Mouse (Mus musculus) midbrain, postnatal 0 days (tissue): Measurements from ENCODE around the gene Rora. TPM values are rescaled to one million over a fixed set of nuclear protein-coding genes. Genes with fewer than 3 reads are reported as not detected.

Source experiments
- ATAC-seq: fragments of 200-750 bp; cut with Nextera tagmentation; 2 replicates; pipeline ENCODE4 v1.8.0; 2017; ENCODE audit warnings: moderate number of reproducible peaks, mild to moderate bottlenecking, moderate TSS enrichment, moderate library complexity; ENCODE audit not compliant: low FRiP score
- DNase-seq: peaks from one replicate; pipeline ENCODE4 v3.0.0-alpha.2; 2015; ENCODE audit warnings: low spot score
- H3K27ac ChIP-seq: fragments of 300-500 bp; sonication (generic); 2 replicates; pipeline ENCODE4 v1.5.1; 2014; ENCODE audit warnings: low read depth, mild to moderate bottlenecking, low read length, mixed read lengths
- H3K27me3 ChIP-seq: fragments of 300-500 bp; sonication (generic); 2 replicates; pipeline ENCODE4 v1.6.1; 2014; ENCODE audit warnings: low read length, control low read depth, mixed read lengths; ENCODE audit not compliant: insufficient read depth
- H3K36me3 ChIP-seq: fragments of 300-500 bp; sonication (generic); 2 replicates; pipeline ENCODE4 v1.6.1; 2014; ENCODE audit warnings: low read length, control low read depth, mixed read lengths; ENCODE audit not compliant: insufficient read depth
- H3K4me1 ChIP-seq: fragments of 300-500 bp; sonication (generic); 2 replicates; pipeline ENCODE4 v1.6.1; 2014; ENCODE audit warnings: mild to moderate bottlenecking, control low read depth, antibody characterized with exemption, low read length, mixed read lengths; ENCODE audit not compliant: insufficient read depth
- H3K4me2 ChIP-seq: fragments of 300-500 bp; sonication (generic); 2 replicates; pipeline ENCODE4 v1.6.1; 2014; ENCODE audit warnings: low read depth, mild to moderate bottlenecking, low read length, mixed read lengths; ENCODE audit not compliant: poor library complexity, severe bottlenecking
- H3K4me3 ChIP-seq: fragments of 300-500 bp; sonication (generic); 2 replicates; pipeline ENCODE4 v1.5.1; 2014; ENCODE audit warnings: low read depth, mild to moderate bottlenecking, low read length, moderate library complexity
- H3K9ac ChIP-seq: fragments of 300-500 bp; sonication (generic); replicated peaks from 2 replicates; pipeline ENCODE4 v1.6.1; 2014; ENCODE audit warnings: mild to moderate bottlenecking, low read length, moderate library complexity, mixed read lengths; ENCODE audit not compliant: poor library complexity, severe bottlenecking
- H3K9me3 ChIP-seq: fragments of 300-500 bp; sonication (generic); 2 replicates; pipeline ENCODE4 v1.6.1; 2016; ENCODE audit warnings: low read length, control low read depth
- CTCF ChIP-seq: IDR thresholded peaks from 2 replicates; pipeline ENCODE4 v1.5.1; 2016; ENCODE audit warnings: antibody characterized with exemption, mild to moderate bottlenecking
- WGBS: fragments of 180-500 bp; shearing (Covaris S2); extraction: QIAGEN DNeasy Blood & Tissue Kit; methylation state at CpG from one replicate; pipeline ENCODE4 v1.1.7; 2014; 5-methylcytosine and 5-hydroxymethylcytosine counted together
- polyA plus RNA-seq: library from polyadenylated mRNA; unstranded; fragments of >200 nt; fragmentation: Nextera tagmentation; extraction: Ambion mirVana; gene quantifications from 2 replicates; pipeline ENCODE4 v1.2.1, GENCODE M21; 2015
- total RNA-seq: library from RNA; depleted of rRNA; stranded (reverse); fragments of >200 nt; gene quantifications from 2 replicates; pipeline ENCODE4 v1.2.3, GENCODE M21; 2014

The Rora gene
- total and polyA plus RNA-seq, 2 experiments from 2014 or later: 28.2 to 49.6 TPM

DNA sequence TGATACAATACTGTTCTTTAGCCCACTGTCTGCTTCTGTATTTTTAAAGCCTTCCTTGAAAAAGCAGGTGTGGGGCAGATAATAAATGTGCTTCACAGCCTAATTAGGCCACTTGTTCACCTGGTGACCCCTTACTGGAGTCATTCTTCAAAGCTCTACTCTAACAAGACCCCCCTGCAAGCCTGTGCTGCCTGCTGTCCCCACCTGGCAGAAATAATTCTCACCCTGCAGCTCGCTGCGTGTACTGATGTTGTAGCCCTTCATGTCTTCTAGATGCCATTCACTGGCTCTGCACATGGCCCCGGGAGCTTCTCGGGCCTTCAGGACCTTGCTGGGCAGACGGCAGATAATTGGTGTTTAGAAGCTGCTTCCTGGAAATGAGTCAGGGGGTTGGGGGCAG, 604.9 kb downstream of the Rora start:
- no peak overlapping the region for H3K4me2 ChIP-seq
- 0 out of 2 replicates have a peak, but pooled peaks cover 4% of the 10 kb centered on the region for H3K4me1 ChIP-seq
- H3K9ac ChIP-seq: no peak overlapping the region
- H3K36me3 ChIP-seq: no peaks in the 10 kb centered on the region
- ATAC-seq (no peak), DNase-seq (no peak)
- no peaks in the 10 kb centered on the region for H3K9me3 ChIP-seq
- no peak overlapping the region for H3K4me3 ChIP-seq
- no peaks in the 10 kb centered on the region for H3K27me3 ChIP-seq
- TF ChIP-seq CTCF: no peak
- no peak overlapping the region for H3K27ac ChIP-seq
- WGBS: 58% methylated on average over 5 of the region's 5 CpGs

DNA sequence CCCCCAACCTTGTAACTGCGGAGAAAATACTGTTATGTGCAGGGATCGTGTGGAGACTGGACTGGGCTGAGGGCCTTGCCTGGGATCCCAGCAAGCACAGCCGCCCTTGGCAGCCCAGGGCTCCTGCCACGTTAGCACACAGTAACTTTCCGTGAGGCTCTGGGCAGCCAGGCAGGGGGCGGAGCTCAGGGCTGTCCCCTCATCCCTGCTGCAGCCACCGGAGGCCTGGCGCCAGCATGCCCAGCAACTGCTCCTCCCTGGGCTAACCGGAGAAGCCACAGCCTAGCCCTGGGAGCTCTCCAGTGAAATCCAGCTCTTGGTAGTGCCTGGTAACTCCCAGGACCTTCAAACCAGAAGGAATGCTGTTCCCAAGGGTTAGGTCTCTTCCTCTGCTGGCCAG, 605.8 kb downstream of the Rora start:
- ATAC-seq: peak; percentile 66; the same call in 1 of the 2 replicates
- TF ChIP-seq CTCF: no peak
- WGBS: 25% methylated on average over 9 of the region's 9 CpGs
- Histone ChIP-seq H3K27ac (no peak overlapping the region), H3K27me3 (no peaks in the 10 kb centered on the region), H3K9ac (no peak overlapping the region), H3K4me2 (no peak overlapping the region), H3K36me3 (no peaks in the 10 kb centered on the region), H3K9me3 (no peaks in the 10 kb centered on the region), H3K4me1 (0 out of 2 replicates have a peak, but pooled peaks cover 4% of the 10 kb centered on the region), H3K4me3 (no peak overlapping the region)
- DNase-seq: peak; percentile 63

DNA sequence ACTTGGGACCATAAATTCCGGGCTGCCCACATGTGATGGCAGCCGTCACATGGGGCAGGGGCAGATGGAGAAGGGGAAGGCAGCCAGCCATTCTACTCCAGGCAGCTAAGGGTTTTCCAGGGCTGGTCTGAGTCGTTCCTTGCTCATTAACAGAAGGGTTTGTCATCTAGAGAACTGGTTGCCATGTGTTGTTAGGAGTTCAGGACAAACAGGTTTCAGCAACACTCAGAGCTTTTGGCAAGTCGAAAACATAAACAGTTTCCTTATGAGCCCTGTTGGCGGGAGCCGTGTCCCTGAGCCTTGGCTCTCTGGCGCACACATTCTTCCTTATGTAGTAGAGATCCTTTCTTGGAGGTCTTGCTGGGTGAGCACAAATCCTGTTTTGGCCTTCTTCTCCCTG, 611.6 kb downstream of the Rora start:
- TF ChIP-seq CTCF: no peak
- no peaks in the 10 kb centered on the region for H3K27me3 ChIP-seq
- DNase-seq (no peak), ATAC-seq (no peak)
- H3K9me3 ChIP-seq: no peaks in the 10 kb centered on the region
- no peak overlapping the region for H3K27ac ChIP-seq
- no peaks in the 10 kb centered on the region for H3K4me1 ChIP-seq
- H3K4me3 ChIP-seq: no peak overlapping the region
- no peak overlapping the region for H3K4me2 ChIP-seq
- H3K36me3 ChIP-seq: no peaks in the 10 kb centered on the region
- 78% methylated on average over 7 of the region's 7 CpGs for WGBS
- no peak overlapping the region for H3K9ac ChIP-seq

DNA sequence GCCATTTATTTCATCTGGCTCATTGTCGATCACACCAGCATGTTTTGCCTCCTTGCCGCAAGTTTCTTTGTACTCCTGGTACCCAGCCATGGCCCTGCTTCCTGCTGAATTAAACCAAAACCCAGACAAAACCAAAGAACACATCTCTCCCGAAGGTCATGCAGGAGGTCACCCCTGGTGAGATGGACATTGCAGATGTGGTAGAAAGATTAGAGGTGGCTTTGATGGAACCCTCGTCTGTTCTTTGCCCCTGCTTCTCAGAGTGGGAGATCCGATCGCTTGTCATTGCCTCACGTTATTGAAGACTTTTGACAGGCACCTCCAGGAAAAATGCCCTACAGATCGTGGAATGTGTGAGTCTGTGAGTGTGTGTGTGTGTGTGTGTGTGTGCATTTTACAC, 616.8 kb downstream of the Rora start:
- TF ChIP-seq CTCF: no peak
- DNase-seq (no peak), ATAC-seq (no peak)
- H3K36me3 ChIP-seq: no peaks in the 10 kb centered on the region
- no peak overlapping the region for H3K27ac ChIP-seq
- no peak overlapping the region for H3K9ac ChIP-seq
- no peaks in the 10 kb centered on the region for H3K4me1 ChIP-seq
- no peak overlapping the region for H3K4me2 ChIP-seq
- H3K9me3 ChIP-seq: no peaks in the 10 kb centered on the region
- no peaks in the 10 kb centered on the region for H3K27me3 ChIP-seq
- H3K4me3 ChIP-seq: no peak overlapping the region
- WGBS: 42% methylated on average over 8 of the region's 8 CpGs

DNA sequence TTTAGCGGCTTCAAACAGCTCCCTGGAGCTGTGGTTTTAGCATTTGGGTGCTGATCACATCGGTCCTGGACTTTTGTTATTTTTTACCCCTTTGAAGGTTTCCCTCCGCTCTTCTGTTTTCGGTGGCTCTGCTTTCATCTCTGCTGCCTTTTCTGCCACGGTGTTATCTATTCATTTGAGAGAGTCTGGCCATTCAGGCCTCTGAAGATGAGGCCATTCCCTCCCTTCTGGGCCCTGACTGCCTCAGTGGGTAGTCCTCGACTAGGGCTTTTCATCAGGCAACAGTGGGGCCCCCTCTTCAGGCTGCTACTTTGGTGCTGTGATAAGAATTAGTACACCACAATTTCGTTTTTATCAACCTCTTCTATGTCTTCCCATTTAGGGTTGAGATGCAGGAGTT, 617.3 kb downstream of the Rora start:
- no peak for TF ChIP-seq CTCF
- H3K9me3 ChIP-seq: no peaks in the 10 kb centered on the region

DNA sequence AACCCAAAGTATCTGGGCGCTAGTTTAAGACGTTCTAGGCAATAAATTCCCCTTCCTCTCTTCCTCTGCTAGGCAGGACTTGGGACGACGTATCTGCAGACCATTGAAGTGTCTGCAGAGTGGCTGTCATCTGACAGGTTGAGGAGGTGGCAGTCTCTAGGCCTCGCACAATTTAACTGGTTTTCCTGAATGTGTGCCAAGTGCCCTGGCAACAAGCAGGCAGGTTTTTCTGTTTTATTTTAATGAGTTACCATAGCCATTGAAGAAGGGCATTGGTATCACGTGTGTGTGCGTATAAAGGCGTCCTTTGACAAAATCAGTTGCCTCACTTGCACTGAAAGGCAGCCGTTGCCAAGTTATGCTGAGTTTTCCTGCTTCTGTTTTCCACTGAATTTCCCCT, 619.3 kb downstream of the Rora start:
- Histone ChIP-seq H3K27ac (no peak overlapping the region), H3K9me3 (no peaks in the 10 kb centered on the region), H3K4me1 (no peaks in the 10 kb centered on the region), H3K36me3 (no peaks in the 10 kb centered on the region), H3K9ac (no peak overlapping the region), H3K4me3 (no peak overlapping the region), H3K4me2 (no peak overlapping the region), H3K27me3 (no peaks in the 10 kb centered on the region)
- 38% methylated on average over 9 of the region's 9 CpGs for WGBS
- ATAC-seq (no peak), DNase-seq (peak; percentile 46)
- no peak for TF ChIP-seq CTCF

More for the DNA sequence above, 617.3 kb downstream of the Rora start:
- WGBS: 29% methylated on average over 7 of the region's 7 CpGs
- no peak overlapping the region for H3K4me2 ChIP-seq
- no peak overlapping the region for H3K9ac ChIP-seq
- H3K4me3 ChIP-seq: no peak overlapping the region
- H3K4me1 ChIP-seq: no peaks in the 10 kb centered on the region
- H3K27ac ChIP-seq: no peak overlapping the region
- no peaks in the 10 kb centered on the region for H3K27me3 ChIP-seq
- no peak for ATAC-seq
- no peaks in the 10 kb centered on the region for H3K36me3 ChIP-seq
- DNase-seq: no peak
